Mouse (Mus musculus): ENCODE measurements at regions not wholly inside any gene's neighbourhood (a gene's known extent, or its start where the extent isn't known, plus 50 kb on each side); places are given as distances from the start of the nearest gene placed in this dataset.
A peak's percentile ranks its signal among the peaks of the same experiment; 100 is the strongest.

DNA sequence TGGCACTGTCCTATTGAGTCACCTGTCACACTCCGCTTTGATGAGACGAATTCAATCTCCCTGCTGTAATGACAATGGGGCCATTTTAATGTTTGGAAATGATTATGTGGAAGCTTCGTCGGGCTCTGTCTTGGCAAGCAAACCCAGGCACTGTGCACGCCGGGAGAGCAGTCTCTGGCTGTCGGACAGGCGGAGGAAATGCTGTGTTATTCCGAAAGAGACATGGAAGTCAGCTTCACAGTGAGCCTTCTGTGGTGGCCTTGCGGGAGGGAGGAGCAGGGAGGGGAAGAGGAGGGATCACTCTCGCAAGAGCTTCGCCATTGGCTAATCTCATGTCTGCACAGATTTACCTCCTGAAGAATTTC, 110.0 kb upstream of the Kiz start:
- no peaks in the 10 kb centered on the region for H3K9me3 ChIP-seq (ENCODE audit: control insufficient read depth)
- 54% methylated on average over 12 of the region's 12 CpGs for WGBS
- no peak overlapping the region for H3K9ac ChIP-seq (ENCODE audit: low read depth, low read length)
- no peaks in the 10 kb centered on the region for H3K36me3 ChIP-seq (ENCODE audit: control insufficient read depth, insufficient read depth)
- peak overlapping the region; percentile 9 for H3K4me2 ChIP-seq (replicated peaks; ENCODE audit: low read depth)
- no peak for ATAC-seq
- H3K4me3 ChIP-seq (ENCODE audit: low read depth, low read length) = no peak overlapping the region
- no peaks in the 10 kb centered on the region for H3K27me3 ChIP-seq (replicated peaks; ENCODE audit: control insufficient read depth, insufficient read depth, low read length)
- no peaks in the 10 kb centered on the region for H3K4me1 ChIP-seq (replicated peaks; ENCODE audit: control insufficient read depth, insufficient read depth, low read length)
- TF ChIP-seq CTCF (IDR thresholded peaks at IDR 0.05; ENCODE audit: low read depth) = no peak
- H3K27ac ChIP-seq (ENCODE audit: low read depth, low read length) = no peak overlapping the region

- H3K4me2 ChIP-seq (replicated peaks; ENCODE audit: low read depth) = no peak overlapping the region
- no peak for ATAC-seq
- WGBS = 27% methylated on average over 2 of the region's 2 CpGs
- no peaks in the 10 kb centered on the region for H3K27me3 ChIP-seq (replicated peaks; ENCODE audit: control insufficient read depth, insufficient read depth, low read length)
- H3K27ac ChIP-seq (ENCODE audit: low read depth, low read length) = no peak overlapping the region
- H3K4me1 ChIP-seq (replicated peaks; ENCODE audit: control insufficient read depth, insufficient read depth, low read length) = no peaks in the 10 kb centered on the region
- no peak for TF ChIP-seq CTCF (IDR thresholded peaks at IDR 0.05; ENCODE audit: low read depth)
- no peak overlapping the region for H3K4me3 ChIP-seq (ENCODE audit: low read depth, low read length)
- no peaks in the 10 kb centered on the region for H3K36me3 ChIP-seq (ENCODE audit: control insufficient read depth, insufficient read depth)
- H3K9me3 ChIP-seq (ENCODE audit: control insufficient read depth) = no peaks in the 10 kb centered on the region
- H3K9ac ChIP-seq (ENCODE audit: low read depth, low read length) = no peak overlapping the region
Measured at GRCm38 (mm10) chr2:146753988-146754387, 101.7 kb upstream of the Kiz start.

- no peak overlapping the region for H3K4me3 ChIP-seq (ENCODE audit: low read depth, low read length)
- H3K4me1 ChIP-seq (replicated peaks; ENCODE audit: control insufficient read depth, insufficient read depth, low read length) = no peaks in the 10 kb centered on the region
- 71% methylated on average over 18 of the region's 18 CpGs for WGBS
- no peak overlapping the region for H3K27ac ChIP-seq (ENCODE audit: low read depth, low read length)
- no peak for ATAC-seq
- TF ChIP-seq CTCF (IDR thresholded peaks at IDR 0.05; ENCODE audit: low read depth) = no peak
- H3K4me2 ChIP-seq (replicated peaks; ENCODE audit: low read depth) = no peak overlapping the region
- H3K9me3 ChIP-seq (ENCODE audit: control insufficient read depth) = no peaks in the 10 kb centered on the region
- no peaks in the 10 kb centered on the region for H3K36me3 ChIP-seq (ENCODE audit: control insufficient read depth, insufficient read depth)
- no peak overlapping the region for H3K9ac ChIP-seq (ENCODE audit: low read depth, low read length)
- H3K27me3 ChIP-seq (replicated peaks; ENCODE audit: control insufficient read depth, insufficient read depth, low read length) = no peaks in the 10 kb centered on the region
Measured at GRCm38 (mm10) chr2:146763522-146764144, 92.0 kb upstream of the Kiz start.

GRCm38 (mm10) chr2:146764313-146765255, 91.1 kb upstream of the Kiz start:
- H3K4me2 ChIP-seq (replicated peaks; ENCODE audit: low read depth) = no peak overlapping the region
- no peaks in the 10 kb centered on the region for H3K4me1 ChIP-seq (replicated peaks; ENCODE audit: control insufficient read depth, insufficient read depth, low read length)
- no peaks in the 10 kb centered on the region for H3K9me3 ChIP-seq (ENCODE audit: control insufficient read depth)
- H3K36me3 ChIP-seq (ENCODE audit: control insufficient read depth, insufficient read depth) = no peaks in the 10 kb centered on the region
- WGBS = 59% methylated on average over 12 of the region's 12 CpGs
- no peak overlapping the region for H3K27ac ChIP-seq (ENCODE audit: low read depth, low read length)
- no peak overlapping the region for H3K4me3 ChIP-seq (ENCODE audit: low read depth, low read length)
- no peak for TF ChIP-seq CTCF (IDR thresholded peaks at IDR 0.05; ENCODE audit: low read depth)
- no peaks in the 10 kb centered on the region for H3K27me3 ChIP-seq (replicated peaks; ENCODE audit: control insufficient read depth, insufficient read depth, low read length)
- H3K9ac ChIP-seq (ENCODE audit: low read depth, low read length) = no peak overlapping the region
- ATAC-seq = no peak

- TF ChIP-seq CTCF (IDR thresholded peaks at IDR 0.05; ENCODE audit: low read depth) = no peak
- no peaks in the 10 kb centered on the region for H3K4me1 ChIP-seq (replicated peaks; ENCODE audit: control insufficient read depth, insufficient read depth, low read length)
- no peak overlapping the region for H3K4me3 ChIP-seq (ENCODE audit: low read depth, low read length)
- H3K27me3 ChIP-seq (replicated peaks; ENCODE audit: control insufficient read depth, insufficient read depth, low read length) = no peaks in the 10 kb centered on the region
- 39% methylated on average over 2 of the region's 2 CpGs for WGBS
- no peaks in the 10 kb centered on the region for H3K9me3 ChIP-seq (ENCODE audit: control insufficient read depth)
- no peak overlapping the region for H3K27ac ChIP-seq (ENCODE audit: low read depth, low read length)
- no peak overlapping the region for H3K9ac ChIP-seq (ENCODE audit: low read depth, low read length)
- no peaks in the 10 kb centered on the region for H3K36me3 ChIP-seq (ENCODE audit: control insufficient read depth, insufficient read depth)
- no peak for ATAC-seq
- H3K4me2 ChIP-seq (replicated peaks; ENCODE audit: low read depth) = no peak overlapping the region
Measured at GRCm38 (mm10) chr2:146774876-146775275, 80.8 kb upstream of the Kiz start.

- Histone ChIP-seq H3K27me3 (replicated peaks; ENCODE audit: control insufficient read depth, insufficient read depth, low read length) (no peaks in the 10 kb centered on the region), H3K27ac (ENCODE audit: low read depth, low read length) (no peak overlapping the region), H3K4me1 (replicated peaks; ENCODE audit: control insufficient read depth, insufficient read depth, low read length) (no peaks in the 10 kb centered on the region), H3K36me3 (ENCODE audit: control insufficient read depth, insufficient read depth) (no peaks in the 10 kb centered on the region), H3K9me3 (ENCODE audit: control insufficient read depth) (no peaks in the 10 kb centered on the region), H3K4me2 (replicated peaks; ENCODE audit: low read depth) (no peak overlapping the region), H3K9ac (ENCODE audit: low read depth, low read length) (no peak overlapping the region), H3K4me3 (ENCODE audit: low read depth, low read length) (no peak overlapping the region)
- 24% methylated on average over 11 of the region's 11 CpGs for WGBS
- no peak for ATAC-seq
- TF ChIP-seq CTCF (IDR thresholded peaks at IDR 0.05; ENCODE audit: low read depth) = no peak
Measured at GRCm38 (mm10) chr2:146787132-146787810, 68.4 kb upstream of the Kiz start.

Measured in intestine, postnatal 0 days (tissue).